Mouse (Mus musculus) stomach, embryonic 14.5 days (tissue): ENCODE results near the gene Rab5if. TPM values are rescaled to one million over a fixed set of nuclear protein-coding genes. Genes with fewer than 3 reads are reported as not detected.
"Not testable (repeated sequence)": the region's sequence is repeated elsewhere in the genome, so short reads cannot be mapped to it uniquely, and the experiment has no call there.

Experiments used
- ATAC-seq: fragments of 200-750 bp; cut with Nextera tagmentation; 2 replicates; pipeline ENCODE4 v1.8.0; 2017; ENCODE audit warnings: low read depth, moderate TSS enrichment; ENCODE audit not compliant: insufficient number of reproducible peaks, insufficient read depth, low FRiP score
- H3K27ac ChIP-seq: fragments of 300-500 bp; sonication (generic); 2 replicates; pipeline ENCODE4 v1.5.1; 2014; ENCODE audit warnings: mild to moderate bottlenecking, low read length, moderate library complexity, mixed read lengths
- H3K27me3 ChIP-seq: fragments of 300-500 bp; sonication (generic); 2 replicates; pipeline ENCODE4 v1.6.1; 2014; ENCODE audit warnings: low read length, control low read depth, mixed read lengths; ENCODE audit not compliant: control insufficient read depth, insufficient read depth
- H3K36me3 ChIP-seq: fragments of 300-500 bp; sonication (generic); 2 replicates; pipeline ENCODE4 v1.6.1; 2014; ENCODE audit warnings: mild to moderate bottlenecking, control low read depth, low read length, moderate library complexity, mixed read lengths; ENCODE audit not compliant: control insufficient read depth, insufficient read depth
- H3K4me1 ChIP-seq: fragments of 300-500 bp; sonication (generic); 2 replicates; pipeline ENCODE4 v1.6.1; 2014; ENCODE audit warnings: low read length, control low read depth, mixed read lengths; ENCODE audit not compliant: control insufficient read depth, insufficient read depth
- H3K4me2 ChIP-seq: fragments of 300-500 bp; sonication (generic); replicated peaks from 2 replicates; pipeline ENCODE4 v1.6.1; 2014; ENCODE audit warnings: low read depth, low read length, control low read depth
- H3K4me3 ChIP-seq: fragments of 300-500 bp; sonication (generic); 2 replicates; pipeline ENCODE4 v1.5.1; 2014; ENCODE audit warnings: low read depth, low read length, control low read depth
- H3K9ac ChIP-seq: fragments of 300-500 bp; sonication (generic); replicated peaks from 2 replicates; pipeline ENCODE4 v1.6.1; 2014; ENCODE audit warnings: low read depth, mild to moderate bottlenecking, control low read depth, low read length, moderate library complexity, mixed read lengths
- H3K9me3 ChIP-seq: fragments of 300-500 bp; sonication (generic); 2 replicates; pipeline ENCODE4 v1.6.1; 2016; ENCODE audit warnings: low read depth, low read length, control low read depth; ENCODE audit not compliant: control insufficient read depth
- WGBS: fragments of 180-500 bp; shearing (Covaris S2); extraction: QIAGEN DNeasy Blood & Tissue Kit; methylation state at CpG from one replicate; pipeline ENCODE4 v1.1.7; 2014; 5-methylcytosine and 5-hydroxymethylcytosine counted together
- polyA plus RNA-seq: library from polyadenylated mRNA; unstranded; fragments of >200 nt; fragmentation: Nextera tagmentation; extraction: Ambion mirVana; gene quantifications from 2 replicates; pipeline ENCODE4 v1.2.1, GENCODE M21; 2014

Gene Rab5if
- polyA plus RNA-seq, 1 experiment from 2014 or later: 189 TPM

DNA sequence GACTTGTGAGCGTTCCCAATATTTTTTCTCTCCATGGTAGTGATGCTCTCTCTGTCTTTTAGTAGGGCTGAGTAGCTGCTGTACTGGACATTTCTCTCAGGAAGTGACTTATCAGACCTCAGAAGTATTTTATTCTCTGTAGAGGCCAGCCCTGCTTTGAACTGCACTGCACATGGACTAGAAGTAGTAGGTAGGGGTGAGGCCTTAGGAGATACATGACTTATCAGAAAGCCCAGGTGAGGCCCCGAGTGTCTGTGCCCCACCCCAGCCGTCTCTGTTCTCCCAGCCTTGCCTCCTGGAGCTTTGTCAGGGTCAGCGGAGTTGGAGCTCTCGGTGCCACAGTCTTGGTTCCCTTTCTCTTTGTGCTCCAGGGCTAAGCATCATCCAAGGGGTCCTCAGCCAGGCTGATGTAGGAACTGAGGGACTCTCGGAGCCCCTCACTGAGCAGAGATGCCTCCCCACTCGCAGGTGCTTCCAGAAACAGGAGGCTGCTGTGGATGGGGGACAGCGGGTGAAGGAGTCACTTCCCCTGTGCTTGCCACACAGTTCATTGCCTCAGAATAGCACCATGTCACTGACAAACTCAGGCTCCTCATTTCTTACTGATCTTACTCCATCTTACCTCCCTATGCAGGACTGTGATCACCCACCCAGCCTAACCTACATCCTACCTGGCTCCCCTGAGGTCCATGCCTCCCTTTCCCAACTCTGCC is 11.3 kb downstream of the Rab5if start:
- H3K27ac ChIP-seq: no peak overlapping the region
- no peaks in the 10 kb centered on the region for H3K27me3 ChIP-seq
- WGBS: 86% methylated on average over 8 of the region's 8 CpGs
- H3K9me3 ChIP-seq: no peaks in the 10 kb centered on the region
- no peak overlapping the region for H3K9ac ChIP-seq
- 0 out of 2 replicates have a peak, but pooled peaks cover 2% of the 10 kb centered on the region for H3K4me1 ChIP-seq
- H3K4me3 ChIP-seq: no peak overlapping the region
- ATAC-seq: no peak
- H3K4me2 ChIP-seq: no peak overlapping the region
- peaks cover 39% of the 10 kb centered on the region for H3K36me3 ChIP-seq

- H3K9me3 ChIP-seq: no peaks in the 10 kb centered on the region
- no peak for ATAC-seq
- H3K27me3 ChIP-seq: no peaks in the 10 kb centered on the region
- H3K4me2 ChIP-seq: no peak overlapping the region
- no peak overlapping the region for H3K9ac ChIP-seq
- no peak overlapping the region for H3K4me3 ChIP-seq
- WGBS: 93% methylated on average over 4 of the region's 4 CpGs
- no peak overlapping the region for H3K27ac ChIP-seq
- H3K4me1 ChIP-seq: 0 out of 2 replicates have a peak, but pooled peaks cover 2% of the 10 kb centered on the region
- peaks cover 39% of the 10 kb centered on the region for H3K36me3 ChIP-seq
These were observed 12.0 kb downstream of the Rab5if start for GRCm38 (mm10) chr2:156874760-156875510.

DNA sequence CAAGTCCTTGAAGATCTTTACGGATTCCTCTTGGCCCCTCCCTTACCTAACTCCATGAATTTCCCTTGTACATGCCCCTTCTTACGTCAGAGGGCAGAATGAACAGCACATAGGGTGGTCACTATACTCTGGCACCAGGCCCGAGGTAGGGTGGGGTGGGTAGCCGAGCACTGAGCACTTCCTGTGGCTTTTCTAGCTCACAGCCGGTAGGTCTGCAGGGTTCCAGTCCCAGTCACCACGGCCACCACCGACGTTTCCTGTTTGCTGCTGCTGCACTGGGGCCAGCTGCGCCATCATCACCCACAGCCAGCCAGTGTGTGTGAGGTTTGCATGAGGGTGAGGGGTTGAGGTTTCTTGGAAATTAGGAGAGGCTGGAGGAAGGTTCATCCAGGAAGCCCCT is 14.8 kb downstream of the Rab5if start:
- Histone ChIP-seq H3K27ac (no peak overlapping the region), H3K9me3 (no peaks in the 10 kb centered on the region), H3K36me3 (peaks cover 19% of the 10 kb centered on the region), H3K9ac (no peak overlapping the region), H3K4me2 (no peak overlapping the region), H3K4me3 (no peak overlapping the region), H3K27me3 (no peaks in the 10 kb centered on the region), H3K4me1 (0 out of 2 replicates have a peak, but pooled peaks cover 2% of the 10 kb centered on the region)
- WGBS: 53% methylated on average over 9 of the region's 9 CpGs
- no peak for ATAC-seq

- Histone ChIP-seq H3K4me1 (0 out of 2 replicates have a peak, but pooled peaks cover 2% of the 10 kb centered on the region), H3K27ac (no peak overlapping the region), H3K4me2 (no peak overlapping the region), H3K36me3 (peaks cover 1% of the 10 kb centered on the region; the same call in 1 of the 2 replicates), H3K4me3 (no peak overlapping the region), H3K9ac (no peak overlapping the region), H3K9me3 (no peaks in the 10 kb centered on the region), H3K27me3 (no peaks in the 10 kb centered on the region)
- ATAC-seq: no peak
- 81% methylated on average over 3 of the region's 3 CpGs for WGBS
These were observed 16.6 kb downstream of the Rab5if start for GRCm38 (mm10) chr2:156879541-156879940.

DNA sequence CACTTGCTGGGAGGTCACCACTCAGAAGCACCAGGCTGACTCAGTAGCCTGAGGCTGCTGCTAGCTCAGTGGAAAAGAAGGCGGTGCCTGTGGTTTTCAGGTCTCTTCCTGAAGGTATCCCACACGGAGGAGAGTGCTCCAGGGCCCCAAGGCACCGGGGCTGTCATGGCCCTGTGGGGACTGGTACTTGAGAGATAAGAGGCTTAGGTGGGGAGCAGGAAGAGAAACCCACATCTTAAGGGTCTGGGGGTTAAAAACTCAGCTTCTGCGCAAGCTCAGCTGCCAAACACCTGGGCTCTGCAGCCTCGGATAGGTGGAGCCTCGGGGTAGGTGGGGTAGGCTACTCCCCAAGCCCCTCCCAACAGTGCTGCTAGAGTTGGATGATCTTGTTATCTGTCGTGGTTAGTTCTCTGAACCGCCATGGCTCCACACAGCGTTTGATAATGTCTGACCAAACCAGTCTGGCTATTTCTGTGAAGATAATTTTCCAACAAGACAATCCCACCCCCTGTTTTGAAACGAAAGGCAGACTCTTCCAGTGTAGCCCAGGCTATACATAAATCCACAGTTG is 19.6 kb downstream of the Rab5if start:
- Histone ChIP-seq H3K9ac (no peak overlapping the region), H3K27me3 (no peaks in the 10 kb centered on the region), H3K27ac (no peak overlapping the region), H3K4me3 (no peak overlapping the region), H3K4me1 (0 out of 2 replicates have a peak, but pooled peaks cover 2% of the 10 kb centered on the region), H3K4me2 (no peak overlapping the region), H3K36me3 (no peaks in the 10 kb centered on the region), H3K9me3 (no peaks in the 10 kb centered on the region)
- WGBS: 31% methylated on average over 10 of the region's 10 CpGs
- ATAC-seq: no peak; the same call in 1 of the 2 replicates

- H3K9me3 ChIP-seq: no peaks in the 10 kb centered on the region
These were observed 21.7 kb downstream of the Rab5if start for GRCm38 (mm10) chr2:156884396-156885211.

DNA sequence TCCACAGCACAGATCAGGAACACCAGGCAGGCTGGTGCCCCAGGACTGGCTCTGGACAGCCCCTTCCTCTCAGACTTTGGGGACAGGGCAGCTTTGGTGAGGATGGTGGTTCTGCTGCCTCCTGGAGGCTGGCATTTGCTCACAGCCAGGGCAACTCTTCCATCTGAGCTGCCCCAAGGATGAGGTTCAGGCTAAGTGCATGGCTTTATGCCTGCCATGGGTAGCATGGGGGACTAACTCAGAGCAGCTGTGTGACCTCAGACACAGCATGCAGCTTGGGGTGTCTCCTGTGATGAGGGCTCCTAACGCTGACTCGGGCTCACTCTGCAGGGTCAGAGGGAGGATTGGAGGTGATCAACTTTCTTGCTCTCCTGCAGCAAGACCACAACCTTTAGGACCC is 22.7 kb downstream of the Rab5if start:
- not testable (repeated sequence) for H3K27me3 ChIP-seq, H3K4me3 ChIP-seq, H3K36me3 ChIP-seq, H3K9me3 ChIP-seq, H3K4me1 ChIP-seq, H3K9ac ChIP-seq, ATAC-seq, H3K4me2 ChIP-seq, H3K27ac ChIP-seq
- WGBS: 78% methylated on average over 2 of the region's 2 CpGs

More at GRCm38 (mm10) chr2:156884396-156885211, 21.7 kb downstream of the Rab5if start:
- Histone ChIP-seq H3K9ac (no peak overlapping the region), H3K4me1 (no peaks in the 10 kb centered on the region), H3K4me3 (no peak overlapping the region), H3K4me2 (no peak overlapping the region), H3K27ac (no peak overlapping the region), H3K27me3 (no peaks in the 10 kb centered on the region), H3K36me3 (no peaks in the 10 kb centered on the region)
- no peak for ATAC-seq
- 86% methylated on average over 10 of the region's 10 CpGs for WGBS

GRCm38 (mm10) chr2:156886084-156886631 is 23.2 kb downstream of the Rab5if start:
- no peaks in the 10 kb centered on the region for H3K36me3 ChIP-seq
- no peak overlapping the region for H3K4me2 ChIP-seq
- no peaks in the 10 kb centered on the region for H3K9me3 ChIP-seq
- no peak for ATAC-seq
- no peak overlapping the region for H3K9ac ChIP-seq
- no peaks in the 10 kb centered on the region for H3K4me1 ChIP-seq
- no peaks in the 10 kb centered on the region for H3K27me3 ChIP-seq
- 77% methylated on average over 10 of the region's 10 CpGs for WGBS
- H3K27ac ChIP-seq: no peak overlapping the region
- H3K4me3 ChIP-seq: no peak overlapping the region
